ENCODE assay signal across 22 mouse cellular contexts in the genomic region with DNA sequence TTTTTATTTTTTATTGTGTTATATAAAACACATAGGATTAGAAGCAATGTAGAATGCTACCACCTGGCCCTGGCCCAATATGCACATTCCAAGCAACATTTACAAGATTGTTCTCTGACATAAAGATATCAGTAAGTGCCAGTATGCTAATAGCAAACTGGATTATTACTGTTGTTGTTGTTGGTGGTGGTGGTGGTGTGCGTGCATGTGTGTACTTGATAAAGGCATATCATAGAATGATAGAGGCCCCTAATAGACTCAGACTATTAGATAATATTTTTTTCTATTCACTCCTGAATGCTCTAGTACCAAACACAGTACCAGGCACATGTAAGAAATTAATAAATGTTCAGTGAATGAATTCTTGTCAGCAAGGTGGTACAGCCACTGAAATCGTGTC.
"Had no signal": no experiment of that assay in that cellular context is flagged by ENCODE, and none has a peak within 500 bp of the region (broad histone marks: within the 10 kb centered on the region; RNA-seq: fewer than 3 reads in every experiment).

No protein-coding gene starts in this region.

- H3K36me3 ChIP-seq: intestine, embryonic 15.5 days; kidney, embryonic 15.5 days; limb, embryonic 12.5 days; limb, embryonic 15.5 days had no signal

- H3K4me2 ChIP-seq: intestine, embryonic 15.5 days; kidney, embryonic 15.5 days; limb, embryonic 12.5 days; limb, embryonic 15.5 days; midbrain, embryonic 11.5 days had no signal

- H3K27ac ChIP-seq: intestine, embryonic 15.5 days; kidney, embryonic 15.5 days; limb, embryonic 12.5 days; limb, embryonic 15.5 days; stomach, postnatal 0 days had no signal

- ATAC-seq: intestine, embryonic 15.5 days had no signal

- H3K9me3 ChIP-seq: intestine, embryonic 15.5 days; kidney, embryonic 15.5 days; limb, embryonic 12.5 days; limb, embryonic 15.5 days had no signal

- DNase-seq: kidney, adult 11 months; kidney, adult 8-10 months; kidney, postnatal 10 days; kidney, postnatal 36 days; left cerebral cortex, postnatal 4 days; lung, adult 2 months; lung, postnatal 14 days; lung, postnatal 4 days; midbrain, embryonic 14.5 days; right cerebral cortex, adult 18-20 months; right cerebral cortex, postnatal 14 days; right cerebral cortex, postnatal 4 days; thymus, adult 2 months; thymus, postnatal 14 days; thymus, postnatal 4 days had no signal

- H3K27me3 ChIP-seq: intestine, embryonic 15.5 days; kidney, embryonic 15.5 days; limb, embryonic 12.5 days; limb, embryonic 15.5 days; megakaryocyte, embryonic 14.5 days had no signal

- H3K4me1 ChIP-seq: intestine, embryonic 15.5 days; kidney, embryonic 15.5 days; limb, embryonic 12.5 days; limb, embryonic 15.5 days; megakaryocyte, embryonic 14.5 days had no signal

- H3K9ac ChIP-seq: intestine, embryonic 15.5 days; kidney, embryonic 15.5 days; limb, embryonic 12.5 days; limb, embryonic 15.5 days had no signal

- H3K4me3 ChIP-seq: intestine, embryonic 15.5 days; kidney, embryonic 15.5 days; limb, embryonic 12.5 days; limb, embryonic 15.5 days; megakaryocyte, embryonic 14.5 days had no signal
